In genomic region chr4:8198033-8198432, GRCm38 (mm10) we compare ENCODE assay signal across 12 mouse cellular contexts. TPM values are rescaled to one million over a fixed set of nuclear protein-coding genes. Genes with fewer than 3 reads are reported as not detected.
DNase-seq lines count a peak whose midpoint lies in the region; ATAC-seq and TF ChIP-seq lines count a peak whose summit lies in the region.
"Had no signal": no experiment of that assay in that cellular context is flagged by ENCODE, and none has a peak within 500 bp of the region (broad histone marks: within the 10 kb centered on the region; RNA-seq: fewer than 3 reads in every experiment).

No protein-coding gene starts in this region.

- peaks cover 7% of the 10 kb centered on the region; the same call in 1 of the 2 replicates for H3K4me1 ChIP-seq in liver, postnatal 0 days (ENCODE audit: insufficient read depth)
- peaks cover 16% of the 10 kb centered on the region for H3K4me1 ChIP-seq in liver, embryonic 12.5 days
- no peaks in the 10 kb centered on the region for H3K4me1 ChIP-seq in kidney, embryonic 16.5 days (ENCODE audit: insufficient read depth, low read length)
- no peaks in the 10 kb centered on the region for H3K4me1 ChIP-seq in limb, embryonic 10.5 days
- H3K4me1 ChIP-seq: hindbrain, embryonic 12.5 days; stomach, embryonic 15.5 days had no signal

- no peaks in the 10 kb centered on the region for H3K27me3 ChIP-seq in liver, postnatal 0 days (ENCODE audit: insufficient read depth, low read length)
- H3K27me3 ChIP-seq in liver, embryonic 12.5 days (replicated peaks) = no peaks in the 10 kb centered on the region
- H3K27me3 ChIP-seq in kidney, embryonic 16.5 days (ENCODE audit: insufficient read depth, low read length) = no peaks in the 10 kb centered on the region
- no peaks in the 10 kb centered on the region for H3K27me3 ChIP-seq in limb, embryonic 10.5 days (ENCODE audit: low read depth, poor library complexity, severe bottlenecking)
- H3K27me3 ChIP-seq: hindbrain, embryonic 12.5 days; stomach, embryonic 15.5 days had no signal

- H3K27ac ChIP-seq in liver, postnatal 0 days (ENCODE audit: low read depth) = no peak overlapping the region
- H3K27ac ChIP-seq in liver, embryonic 12.5 days = no peak overlapping the region
- no peak overlapping the region for H3K27ac ChIP-seq in kidney, embryonic 16.5 days (ENCODE audit: low read length)
- H3K27ac ChIP-seq in limb, embryonic 10.5 days = no peak overlapping the region
- H3K27ac ChIP-seq: hindbrain, embryonic 12.5 days; stomach, embryonic 15.5 days had no signal

- ATAC-seq in liver, postnatal 0 days = 0 out of 2 replicates have a peak, but pooled peaks have one; percentile 7
- ATAC-seq in liver, embryonic 12.5 days = no peak
- ATAC-seq in kidney, embryonic 16.5 days (ENCODE audit: low FRiP score, low TSS enrichment) = peak; percentile 46; the same call in 1 of the 2 replicates

- no peaks in the 10 kb centered on the region for H3K36me3 ChIP-seq in liver, postnatal 0 days (replicated peaks; ENCODE audit: insufficient read depth, low read length)
- H3K36me3 ChIP-seq in liver, embryonic 12.5 days = no peaks in the 10 kb centered on the region
- H3K36me3 ChIP-seq in kidney, embryonic 16.5 days (ENCODE audit: insufficient read depth, low read length) = no peaks in the 10 kb centered on the region
- no peaks in the 10 kb centered on the region for H3K36me3 ChIP-seq in limb, embryonic 10.5 days
- H3K36me3 ChIP-seq: hindbrain, embryonic 12.5 days; stomach, embryonic 15.5 days had no signal

- no peak overlapping the region for H3K4me3 ChIP-seq in liver, postnatal 0 days (ENCODE audit: low read depth, low read length)
- no peak overlapping the region for H3K4me3 ChIP-seq in liver, embryonic 12.5 days
- H3K4me3 ChIP-seq in kidney, embryonic 16.5 days (ENCODE audit: low read length) = no peak overlapping the region
- H3K4me3 ChIP-seq in limb, embryonic 10.5 days = no peak overlapping the region
- H3K4me3 ChIP-seq: hindbrain, embryonic 12.5 days; stomach, embryonic 15.5 days had no signal

- H3K4me2 ChIP-seq in liver, postnatal 0 days (ENCODE audit: low read depth, low read length) = no peak overlapping the region
- no peak overlapping the region for H3K4me2 ChIP-seq in liver, embryonic 12.5 days
- H3K4me2 ChIP-seq in kidney, embryonic 16.5 days (replicated peaks; ENCODE audit: low read depth, low read length) = no peak overlapping the region
- H3K4me2 ChIP-seq: hindbrain, embryonic 12.5 days; midbrain, embryonic 11.5 days; stomach, embryonic 15.5 days had no signal

- no peak overlapping the region for H3K9ac ChIP-seq in liver, postnatal 0 days (replicated peaks)
- no peak overlapping the region for H3K9ac ChIP-seq in liver, embryonic 12.5 days
- H3K9ac ChIP-seq in kidney, embryonic 16.5 days (replicated peaks; ENCODE audit: low read length) = no peak overlapping the region
- H3K9ac ChIP-seq: hindbrain, embryonic 12.5 days; stomach, embryonic 15.5 days had no signal

- no peaks in the 10 kb centered on the region for H3K9me3 ChIP-seq in liver, postnatal 0 days (ENCODE audit: low read length)
- no peaks in the 10 kb centered on the region for H3K9me3 ChIP-seq in liver, embryonic 12.5 days (replicated peaks)
- H3K9me3 ChIP-seq in kidney, embryonic 16.5 days (ENCODE audit: low read length) = no peaks in the 10 kb centered on the region
- no peaks in the 10 kb centered on the region for H3K9me3 ChIP-seq in limb, embryonic 10.5 days (replicated peaks)
- H3K9me3 ChIP-seq: hindbrain, embryonic 12.5 days; stomach, embryonic 15.5 days had no signal

- 56% methylated on average over 5 of the region's 5 CpGs for WGBS in liver, postnatal 0 days (ENCODE audit: insufficient replicate concordance)
- 41% methylated on average over 5 of the region's 5 CpGs for WGBS in liver, embryonic 12.5 days (ENCODE audit: insufficient replicate concordance)
- WGBS in kidney, embryonic 16.5 days = 68% methylated on average over 5 of the region's 5 CpGs
- WGBS in limb, embryonic 10.5 days = 87% methylated on average over 5 of the region's 5 CpGs

- DNase-seq in cerebellum, postnatal 14 days = peak; percentile 38 to 58
- no peak for DNase-seq in cerebellum, adult 8-10 months
- no peak for DNase-seq in liver, postnatal 0 days
- peak; percentile 13 for DNase-seq in skeletal muscle tissue, adult 2 months (ENCODE audit: low read depth, low spot score)
- no peak for DNase-seq in limb, embryonic 10.5 days (ENCODE audit: low spot score)
- no peak for DNase-seq in adipocyte (ENCODE audit: low spot score)
- DNase-seq: cerebellum, adult 9-11 months had no signal

- TF ChIP-seq CTCF in liver, postnatal 0 days (IDR thresholded peaks at IDR 0.05; ENCODE audit: low read depth) = no peak

- no peak for TF ChIP-seq EP300 in liver, postnatal 0 days (IDR thresholded peaks at IDR 0.05; ENCODE audit: low read depth)

RNA-seq across cellular contexts. Expression of gene Car8, which starts 40.8 kb away (rescaled TPM):
- 8.6 and 10.3 TPM in 2 replicates for polyA plus RNA-seq in liver, postnatal 0 days (2015; fragmentation: Nextera tagmentation; extraction: Ambion mirVana)
- polyA plus RNA-seq in liver, embryonic 12.5 days (2016; fragmentation: Nextera tagmentation; extraction: Ambion mirVana) = 1.5 and 1.8 TPM in 2 replicates
- 13.3 and 13.5 TPM in 2 replicates for polyA plus RNA-seq in kidney, embryonic 16.5 days (2015; fragmentation: Nextera tagmentation; extraction: Ambion mirVana)
- polyA plus RNA-seq in limb, embryonic 10.5 days (2016; fragmentation: Nextera tagmentation; extraction: Ambion mirVana) = 2.5 TPM in 2 replicates

Comparison
In these comparisons a context has a peak if more than half of its experiments do, and no peak if none do; other contexts are left out.
1. DNase-seq: peak in cerebellum, postnatal 14 days (2 of 2) and skeletal muscle tissue, adult 2 months (single experiment); none in cerebellum, adult 8-10 months (single experiment), liver, postnatal 0 days (single experiment), limb, embryonic 10.5 days (single experiment) and adipocyte (single experiment).